Mouse (Mus musculus): Measurements from ENCODE around the gene Klf1. TPM values are rescaled to one million over a fixed set of nuclear protein-coding genes. Genes with fewer than 3 reads are reported as not detected.

The Klf1 gene
- total RNA-seq (2014; rRNA removed; ENCODE audit: low replicate concordance) (not detected in 2 replicates), polyA plus RNA-seq (2015; fragmentation: Nextera tagmentation; extraction: Ambion mirVana) (0.27 and 0.56 TPM in 2 replicates)

- no peak within 1 kb of the TSS for H3K27ac ChIP-seq (ENCODE audit: low read depth)
- H3K9ac ChIP-seq (replicated peaks; ENCODE audit: low read depth, low read length) = peak within 1 kb of the TSS; percentile 57
Measured at GRCm38 (mm10) chr8:84901752-84902151, at the start of gene Klf1. Klf1 (plus strand) TSS chr8:84901928.

DNA sequence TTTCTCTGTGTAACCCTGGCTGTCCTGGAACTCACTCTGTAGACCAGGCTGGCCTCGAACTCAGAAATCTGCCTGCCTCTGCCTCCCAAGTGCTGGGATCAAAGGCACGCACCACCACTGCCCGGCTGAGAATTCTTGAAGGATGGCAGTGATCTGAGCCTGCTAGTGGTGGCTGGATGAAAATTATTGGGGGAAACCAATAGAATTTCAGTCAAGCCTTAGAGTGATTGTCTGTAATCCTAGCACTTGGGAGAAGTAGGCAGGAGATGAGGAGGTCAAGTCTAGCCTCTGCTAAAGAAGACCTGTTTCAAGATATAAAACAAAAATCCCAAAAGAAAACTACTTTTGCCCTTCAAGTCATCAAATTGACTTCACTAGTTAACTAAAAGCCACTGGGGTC, 45.3 kb upstream of the Klf1 start:
- TF ChIP-seq EP300 (IDR thresholded peaks at IDR 0.05; ENCODE audit: low read depth) = no peak
- TF ChIP-seq CTCF (IDR thresholded peaks at IDR 0.05; ENCODE audit: low read depth) = no peak
- Histone ChIP-seq H3K27me3 (ENCODE audit: control insufficient read depth, insufficient read depth, low read length) (no peaks in the 10 kb centered on the region), H3K9ac (replicated peaks; ENCODE audit: low read depth, low read length) (no peak overlapping the region), H3K4me1 (ENCODE audit: control insufficient read depth, insufficient read depth) (peaks cover 12% of the 10 kb centered on the region), H3K9me3 (replicated peaks; ENCODE audit: control insufficient read depth, low read length) (no peaks in the 10 kb centered on the region), H3K4me3 (ENCODE audit: low read depth, low read length) (peak overlapping the region; percentile 96; the same call in 1 of the 2 replicates), H3K36me3 (replicated peaks; ENCODE audit: control insufficient read depth, insufficient read depth, low read length) (peaks cover 19% of the 10 kb centered on the region), H3K4me2 (ENCODE audit: low read depth, low read length) (no peak overlapping the region), H3K27ac (ENCODE audit: low read depth) (no peak overlapping the region)
- DNase-seq (ENCODE audit: low spot score) (no peak), ATAC-seq (ENCODE audit: insufficient read depth, low read depth) (no peak)
- 82% methylated on average over 3 of the region's 3 CpGs for WGBS

More at GRCm38 (mm10) chr8:84901752-84902151, at the start of gene Klf1:
- DNase-seq (ENCODE audit: low spot score) (no peak), ATAC-seq (ENCODE audit: insufficient read depth, low read depth) (no peak)
- Histone ChIP-seq H3K36me3 (replicated peaks; ENCODE audit: control insufficient read depth, insufficient read depth, low read length) (no peaks in the 10 kb centered on the region), H3K4me1 (ENCODE audit: control insufficient read depth, insufficient read depth) (no peaks in the 10 kb centered on the region), H3K4me2 (ENCODE audit: low read depth, low read length) (peak within 1 kb of the TSS; percentile 91), H3K9me3 (replicated peaks; ENCODE audit: control insufficient read depth, low read length) (no peaks in the 10 kb centered on the region), H3K4me3 (ENCODE audit: low read depth, low read length) (peak within 1 kb of the TSS; percentile 58), H3K27me3 (ENCODE audit: control insufficient read depth, insufficient read depth, low read length) (peaks cover 13% of the 10 kb centered on the region; the same call in 1 of the 2 replicates)
- TF ChIP-seq EP300 (IDR thresholded peaks at IDR 0.05; ENCODE audit: low read depth) = no peak
- TF ChIP-seq CTCF (IDR thresholded peaks at IDR 0.05; ENCODE audit: low read depth) = no peak
- 52% methylated on average over 3 of the region's 3 CpGs for WGBS

- peaks cover 12% of the 10 kb centered on the region for H3K4me1 ChIP-seq (ENCODE audit: control insufficient read depth, insufficient read depth)
- H3K27me3 ChIP-seq (ENCODE audit: control insufficient read depth, insufficient read depth, low read length) = no peaks in the 10 kb centered on the region
- peak within 1 kb of the TSS; percentile 92 for H3K9ac ChIP-seq (replicated peaks; ENCODE audit: low read depth, low read length)
- TF ChIP-seq EP300 (IDR thresholded peaks at IDR 0.05; ENCODE audit: low read depth) (no peak), CTCF (IDR thresholded peaks at IDR 0.05; ENCODE audit: low read depth) (no peak)
- peak within 1 kb of the TSS; percentile 90 for H3K27ac ChIP-seq (ENCODE audit: low read depth)
- DNase-seq (ENCODE audit: low spot score) = peak; percentile 90
- peak within 1 kb of the TSS; percentile 94 for H3K4me2 ChIP-seq (ENCODE audit: low read depth, low read length)
- ATAC-seq (ENCODE audit: insufficient read depth, low read depth) = peak; percentile 98
- WGBS = under 1% methylated on average over 39 of the region's 39 CpGs
- H3K4me3 ChIP-seq (ENCODE audit: low read depth, low read length) = peak within 1 kb of the TSS; percentile 96
- peaks cover 24% of the 10 kb centered on the region for H3K36me3 ChIP-seq (replicated peaks; ENCODE audit: control insufficient read depth, insufficient read depth, low read length)
- no peaks in the 10 kb centered on the region for H3K9me3 ChIP-seq (replicated peaks; ENCODE audit: control insufficient read depth, low read length)
Measured at GRCm38 (mm10) chr8:84856864-84857441, 44.8 kb upstream of the Klf1 start, which contains the start of gene Farsa. Farsa (plus strand) TSS chr8:84856989.

GRCm38 (mm10) chr8:84871376-84872308, 30.1 kb upstream of the Klf1 start, which contains the start of gene Syce2:
Syce2 (plus strand) TSS chr8:84872111.
- 13% methylated on average over 44 of the region's 46 CpGs for WGBS
- peak; percentile 38 for DNase-seq (ENCODE audit: low spot score)
- no peak for TF ChIP-seq EP300 (IDR thresholded peaks at IDR 0.05; ENCODE audit: low read depth)
- peak; percentile 35; the same call in 1 of the 2 replicates for TF ChIP-seq CTCF (IDR thresholded peaks at IDR 0.05; ENCODE audit: low read depth)
- Histone ChIP-seq H3K4me1 (ENCODE audit: control insufficient read depth, insufficient read depth) (peaks cover 7% of the 10 kb centered on the region), H3K4me2 (ENCODE audit: low read depth, low read length) (peak within 1 kb of the TSS; percentile 77), H3K4me3 (ENCODE audit: low read depth, low read length) (peak within 1 kb of the TSS; percentile 43), H3K9ac (replicated peaks; ENCODE audit: low read depth, low read length) (peak within 1 kb of the TSS; percentile 27; the same call in 1 of the 2 replicates), H3K36me3 (replicated peaks; ENCODE audit: control insufficient read depth, insufficient read depth, low read length) (peaks cover 26% of the 10 kb centered on the region), H3K27me3 (ENCODE audit: control insufficient read depth, insufficient read depth, low read length) (no peaks in the 10 kb centered on the region), H3K9me3 (replicated peaks; ENCODE audit: control insufficient read depth, low read length) (no peaks in the 10 kb centered on the region), H3K27ac (ENCODE audit: low read depth) (no peak within 1 kb of the TSS)
- ATAC-seq (ENCODE audit: insufficient read depth, low read depth) = peak; percentile 80

DNA sequence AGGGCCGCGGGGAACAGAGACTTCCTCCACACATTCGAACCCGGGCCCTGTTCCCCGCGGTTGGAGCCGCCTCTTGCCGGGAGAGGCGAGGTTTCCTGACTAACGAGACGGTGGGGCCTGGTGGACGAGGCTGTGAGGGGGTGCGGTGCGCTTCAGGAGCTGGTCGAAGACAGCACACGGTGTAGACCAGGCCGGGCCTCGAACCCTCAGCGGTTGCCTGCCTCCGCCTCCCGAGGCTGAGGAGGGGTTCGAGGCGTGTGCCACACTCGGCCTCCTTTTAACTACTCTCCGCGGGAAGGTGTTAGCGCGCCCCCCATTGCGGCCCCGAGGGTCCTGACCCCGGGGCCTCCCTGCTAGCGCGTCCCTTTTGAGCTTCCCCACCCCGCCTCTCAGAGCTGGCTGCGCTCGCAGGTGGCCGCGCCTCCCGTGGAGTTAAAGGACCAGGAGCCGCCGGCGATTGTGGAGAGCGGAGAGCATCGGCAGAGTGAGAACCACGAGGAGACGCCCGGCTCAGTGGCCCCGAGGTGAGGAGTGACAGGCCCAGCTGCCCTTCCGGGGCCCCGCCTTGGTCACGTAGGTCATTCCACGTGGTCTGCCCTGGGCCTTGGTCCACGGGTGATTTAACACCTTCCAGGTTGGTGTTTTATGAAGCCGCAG, 29.3 kb upstream of the Klf1 start:
- Histone ChIP-seq H3K9ac (replicated peaks; ENCODE audit: low read depth, low read length) (peak overlapping the region; percentile 27; the same call in 1 of the 2 replicates), H3K4me1 (ENCODE audit: control insufficient read depth, insufficient read depth) (peaks cover 7% of the 10 kb centered on the region), H3K9me3 (replicated peaks; ENCODE audit: control insufficient read depth, low read length) (no peaks in the 10 kb centered on the region), H3K36me3 (replicated peaks; ENCODE audit: control insufficient read depth, insufficient read depth, low read length) (peaks cover 18% of the 10 kb centered on the region), H3K4me2 (ENCODE audit: low read depth, low read length) (peak overlapping the region; percentile 77), H3K27ac (ENCODE audit: low read depth) (no peak overlapping the region), H3K4me3 (ENCODE audit: low read depth, low read length) (peak overlapping the region; percentile 43), H3K27me3 (ENCODE audit: control insufficient read depth, insufficient read depth, low read length) (no peaks in the 10 kb centered on the region)
- ATAC-seq (ENCODE audit: insufficient read depth, low read depth) (peak; percentile 45), DNase-seq (ENCODE audit: low spot score) (no peak)
- WGBS = 3% methylated on average over 51 of the region's 54 CpGs
- TF ChIP-seq CTCF (IDR thresholded peaks at IDR 0.05; ENCODE audit: low read depth) (no peak), EP300 (IDR thresholded peaks at IDR 0.05; ENCODE audit: low read depth) (no peak)
